Mouse (Mus musculus): ENCODE results near the gene Arf3. TPM values are rescaled to one million over a fixed set of nuclear protein-coding genes. Genes with fewer than 3 reads are reported as not detected.
A peak's percentile ranks its signal among the peaks of the same experiment; 100 is the strongest.

Gene Arf3
- total RNA-seq, 2 experiments from 2014 or later = 124 to 135 TPM

- no peak for DNase-seq (ENCODE audit: low spot score in 2 of 2)
Observed at GRCm38 (mm10) chr15:98726746-98727145, 36.3 kb downstream of the Arf3 start.

- no peak for DNase-seq (ENCODE audit: low spot score in 2 of 2)
Observed at GRCm38 (mm10) chr15:98726079-98726478, 36.9 kb downstream of the Arf3 start.

GRCm38 (mm10) chr15:98724441-98724840, 38.6 kb downstream of the Arf3 start:
- DNase-seq (ENCODE audit: low spot score in 2 of 2) = no peak

- DNase-seq (ENCODE audit: low spot score in 2 of 2) = no peak
Observed at GRCm38 (mm10) chr15:98722854-98723253, 40.2 kb downstream of the Arf3 start.

GRCm38 (mm10) chr15:98722191-98722590, 40.8 kb downstream of the Arf3 start:
- no peak for DNase-seq (ENCODE audit: low spot score in 2 of 2)

- DNase-seq (ENCODE audit: low spot score in 2 of 2) = no peak
Observed at GRCm38 (mm10) chr15:98717301-98717700, 45.7 kb downstream of the Arf3 start.

- no peak for DNase-seq (ENCODE audit: low spot score in 2 of 2)
Observed at GRCm38 (mm10) chr15:98714230-98714652, 48.8 kb downstream of the Arf3 start.

GRCm38 (mm10) chr15:98710442-98710841, 52.6 kb downstream of the Arf3 start:
- DNase-seq (ENCODE audit: low spot score in 2 of 2) = peak; percentile 33 to 41

- DNase-seq (ENCODE audit: low spot score in 2 of 2) = peak; percentile 62 to 74
Observed at GRCm38 (mm10) chr15:98707766-98708372, 55.1 kb downstream of the Arf3 start, which contains the start of gene Ccdc65. Gene Ccdc65 (plus strand): TSS chr15:98708207.

GRCm38 (mm10) chr15:98704312-98704711, 58.7 kb downstream of the Arf3 start:
- DNase-seq (ENCODE audit: low spot score in 2 of 2) = no peak

GRCm38 (mm10) chr15:98699190-98700105, 63.6 kb downstream of the Arf3 start:
- peak; percentile 73 to 82 for DNase-seq (ENCODE audit: low spot score in 2 of 2)

GRCm38 (mm10) chr15:98696216-98696615, 66.8 kb downstream of the Arf3 start:
- DNase-seq (ENCODE audit: low spot score in 2 of 2) = no peak

- no peak for DNase-seq (ENCODE audit: low spot score in 2 of 2)
Observed at GRCm38 (mm10) chr15:98695726-98696125, 67.3 kb downstream of the Arf3 start.

- no peak for DNase-seq (ENCODE audit: low spot score in 2 of 2)
Observed at GRCm38 (mm10) chr15:98692171-98692715, 70.8 kb downstream of the Arf3 start.

- DNase-seq (ENCODE audit: low spot score in 2 of 2) = no peak
Observed at GRCm38 (mm10) chr15:98691486-98692147, 71.4 kb downstream of the Arf3 start.

- DNase-seq (ENCODE audit: low spot score in 2 of 2) = no peak
Observed at GRCm38 (mm10) chr15:98689682-98690081, 73.3 kb downstream of the Arf3 start.

Other genes starting within 250 kb of the Arf3 start
- 10 to 100 TPM; 85.3 to 94.8 TPM for gene Kansl2, start 228.9 kb downstream of the Arf3 start, total RNA-seq (2021)
- 10 to 100 TPM; 52.8 to 65.1 TPM for gene Ccnt1, start 192.3 kb downstream of the Arf3 start, total RNA-seq (2021)
- gene 4930415O20Rik, start 192.2 kb downstream of the Arf3 start, total RNA-seq (2021) = under 1 TPM in 1 of 2 experiments, not detected in 1; 0.62 TPM
- 10 to 100 TPM; 78.0 to 83.3 TPM for gene Adcy6, start 153.1 kb downstream of the Arf3 start, total RNA-seq (2021)
- 10 to 100 TPM; 28.6 to 34.5 TPM for gene Cacnb3, start 132.4 kb downstream of the Arf3 start, total RNA-seq (2021)
- gene Ddx23, start 100.3 kb downstream of the Arf3 start, total RNA-seq (2021) = 10 to 100 TPM; 76.4 to 85.9 TPM
- gene Rnd1, start 85.8 kb downstream of the Arf3 start, total RNA-seq (2021) = 1 to 10 TPM; 1.1 to 1.9 TPM
- under 1 TPM; 0.48 to 0.87 TPM for gene Ccdc65, start 55.0 kb downstream of the Arf3 start, total RNA-seq (2021)
- gene Fkbp11, start 35.0 kb downstream of the Arf3 start, total RNA-seq (2021) = 10 to 100 TPM; 15.9 to 19.1 TPM
- gene Wnt10b, start 14.9 kb upstream of the Arf3 start, total RNA-seq (2021) = 1 to 10 TPM in 1 of 2 experiments, under 1 TPM in 1; 0.68 to 1.2 TPM
- gene Wnt1, start 26.6 kb upstream of the Arf3 start, total RNA-seq (2021) = not detected
- 1 to 10 TPM in 1 of 2 experiments, under 1 TPM in 1; 0.76 to 4.2 TPM for gene Ddn, start 46.3 kb upstream of the Arf3 start, total RNA-seq (2021)
- 10 to 100 TPM; 66.4 to 68.2 TPM for gene Prkag1, start 68.3 kb upstream of the Arf3 start, total RNA-seq (2021)
- gene Kmt2d, start 108.0 kb upstream of the Arf3 start, total RNA-seq (2021) = 10 to 100 TPM; 68.9 to 71.5 TPM
- 1 to 10 TPM; 3.9 to 6.2 TPM for gene Rhebl1, start 131.3 kb upstream of the Arf3 start, total RNA-seq (2021)
- gene Dhh, start 135.3 kb upstream of the Arf3 start, total RNA-seq (2021) = 1 to 10 TPM; 2.1 to 2.9 TPM
- gene Lmbr1l, start 155.0 kb upstream of the Arf3 start, total RNA-seq (2021) = 10 to 100 TPM; 41.5 to 45.9 TPM
- 100 to 1,000 TPM; 512 to 526 TPM for gene Tuba1b, start 171.4 kb upstream of the Arf3 start, total RNA-seq (2021)
- gene Gm49450, start 190.3 kb upstream of the Arf3 start, total RNA-seq (2021) = not detected
- 100 to 1,000 TPM; 323 to 446 TPM for gene Tuba1a, start 190.5 kb upstream of the Arf3 start, total RNA-seq (2021)